Mouse (Mus musculus) A20 (cell line): ENCODE results near the gene Fancb.

ENCODE experiments used
- DNase-seq: peaks from one replicate; pipeline ENCODE4 v3.0.0-alpha.2; 2011; ENCODE audit warnings: low read depth, low spot score

Gene Fancb

DNA sequence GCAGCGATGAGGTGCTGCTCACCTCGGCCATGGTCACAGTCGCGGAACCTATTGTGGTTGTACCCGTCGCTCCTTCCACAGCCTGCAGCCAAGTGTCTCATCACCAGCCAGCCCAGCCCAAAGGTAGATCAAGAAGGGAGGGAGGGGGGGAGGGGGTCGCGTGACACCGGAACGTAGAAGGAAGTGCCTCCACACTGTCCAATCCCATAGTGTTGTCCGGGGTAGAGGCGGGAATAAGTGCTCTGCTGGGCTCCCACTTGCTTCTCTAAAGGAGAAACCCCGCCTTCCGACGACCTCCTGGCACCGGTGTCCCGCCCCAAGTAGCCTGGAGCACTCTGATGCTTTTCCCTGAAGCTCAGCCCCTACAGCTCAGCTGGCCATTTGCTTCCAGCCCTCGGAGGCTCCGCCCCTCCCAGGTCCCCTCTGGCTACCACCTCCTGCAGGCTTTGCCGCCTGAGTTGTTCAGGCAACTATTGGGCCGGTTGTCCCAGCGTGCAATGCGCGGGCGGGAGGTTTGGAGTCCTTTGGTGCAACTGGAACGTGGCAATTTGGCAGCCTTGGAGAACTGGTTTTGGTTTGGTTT lies at the start of gene Fancb, which contains the start of gene Mospd2:
TSS of gene Fancb (plus strand) at position 400 of the 583 bp plus-strand sequence.
TSS of gene Mospd2 (minus strand) at position 183 of the 583 bp plus-strand sequence.
- DNase-seq, result peak; percentile 91

DNA sequence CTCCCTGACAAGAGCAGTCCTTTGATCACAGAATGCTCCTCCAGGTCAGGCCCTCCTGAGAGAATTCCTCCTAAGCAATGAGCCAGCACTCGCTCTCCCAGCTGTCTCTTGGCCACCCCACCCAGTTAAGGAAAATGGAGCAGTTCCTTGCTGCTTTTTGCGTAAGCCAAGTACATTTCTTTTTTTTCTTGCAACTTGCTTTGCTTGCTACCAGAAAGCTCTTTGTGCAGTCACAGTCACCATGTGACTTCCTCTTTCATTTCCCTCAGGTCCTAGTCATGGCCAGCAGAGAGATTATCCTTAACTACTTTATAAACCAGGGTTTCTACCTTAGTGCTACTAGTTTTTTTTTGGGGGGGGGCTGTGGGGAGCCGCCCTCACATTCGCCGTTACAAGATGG lies 38.9 kb upstream of the Fancb start:
- peak; percentile 40 for DNase-seq

- no peak for DNase-seq
These were observed 28.4 kb upstream of the Fancb start for GRCm38 (mm10) chrX:164951858-164952576.

- no peak for DNase-seq
These were observed 27.6 kb upstream of the Fancb start for GRCm38 (mm10) chrX:164952601-164953375.

- no peak for DNase-seq
These were observed 14.5 kb upstream of the Fancb start for GRCm38 (mm10) chrX:164965750-164966448.

- DNase-seq, result no peak
These were observed 9.2 kb upstream of the Fancb start for GRCm38 (mm10) chrX:164971206-164971605.

GRCm38 (mm10) chrX:164978866-164979265 lies 1.5 kb upstream of the Fancb start:
- DNase-seq, result no peak

GRCm38 (mm10) chrX:165003141-165003540 lies 22.7 kb downstream of the Fancb start:
- no peak for DNase-seq

- no peak for DNase-seq
These were observed 24.5 kb downstream of the Fancb start, which contains the start of gene Gm17604 for GRCm38 (mm10) chrX:165004779-165005324. TSS of gene Gm17604 (minus strand) at chrX:165004829.
